Mouse (Mus musculus) left cerebral cortex, adult 6 months (tissue): ENCODE measurements around the gene Atxn7l2. TPM values are rescaled to one million over a fixed set of nuclear protein-coding genes. Genes with fewer than 3 reads are reported as not detected.

Source experiments
- long read RNA-seq, 2 experiments: library from polyadenylated mRNA; unstranded; transcript quantifications; one replicate each; pipeline ENCODE4 v2.0.0; 2019 to 2020
- polyA plus RNA-seq: library from polyadenylated mRNA; unstranded; fragments of <200 nt; fragmentation: Nextera tagmentation; gene quantifications from 2 replicates; pipeline ENCODE4 v1.2.3, GENCODE M21; 2021

Atxn7l2 gene
- polyA plus RNA-seq = 4.3 and 6.9 TPM in 2 replicates
- long read RNA-seq, experiment 1, transcript Atxn7l2-203 (11 exons, 2,387 nt) = major isoform, 30 of 45 reads
- long read RNA-seq, experiment 1, partial matches to known transcripts = 3 of 45 reads
- long read RNA-seq, experiment 1, other reads (novel, unspliced or antisense) = 9 of 45 reads
- long read RNA-seq, experiment 2, partial matches to known transcripts = 2 of 4 reads
- long read RNA-seq, experiment 2, other reads (novel, unspliced or antisense) = 1 of 4 reads

GRCm38 (mm10) chr3:108210771-108211139 lies at the start of gene Atxn7l2:
Atxn7l2 (minus strand) TSS chr3:108210934.

GRCm38 (mm10) chr3:108256719-108257637 lies 46.2 kb upstream of the Atxn7l2 start, which contains the start of gene Psma5:
Psma5 (plus strand) TSS chr3:108256926.

GRCm38 (mm10) chr3:108226558-108227350 lies 16.0 kb upstream of the Atxn7l2 start, which contains the start of gene Sypl2:
Sypl2 (minus strand) TSS chr3:108226648.

GRCm38 (mm10) chr3:108200329-108201323 lies 10.1 kb downstream of the Atxn7l2 start, which contains the start of gene Cyb561d1:
Cyb561d1 (minus strand) TSS chr3:108201212.

GRCm38 (mm10) chr3:108186098-108187047 lies 24.4 kb downstream of the Atxn7l2 start, which contains the start of gene Amigo1:
Amigo1 (plus strand) TSS chr3:108186335.

GRCm38 (mm10) chr3:108154656-108155055 lies 56.1 kb downstream of the Atxn7l2 start, which contains the start of gene Gpr61:
Gpr61 (minus strand) TSS chr3:108154882.

Other genes starting within 250 kb of the Atxn7l2 start
- not detected in 2 replicates for gene Gstm3, start 241.7 kb downstream of the Atxn7l2 start, polyA plus RNA-seq
- gene Gstm2, start 224.5 kb downstream of the Atxn7l2 start, polyA plus RNA-seq = 4.3 and 5.4 TPM in 2 replicates
- gene Gstm1, start 193.0 kb downstream of the Atxn7l2 start, polyA plus RNA-seq = 444 and 459 TPM in 2 replicates
- gene Gstm4, start 166.0 kb downstream of the Atxn7l2 start, polyA plus RNA-seq = 17.6 and 19.8 TPM in 2 replicates
- gene Ampd2, start 124.3 kb downstream of the Atxn7l2 start, polyA plus RNA-seq = 19.0 and 24.4 TPM in 2 replicates
- 0.16 TPM in 1 of 2 replicates, not detected in the other for gene Gnat2, start 118.1 kb downstream of the Atxn7l2 start, polyA plus RNA-seq
- 15.2 and 20.7 TPM in 2 replicates for gene Gnai3, start 64.8 kb downstream of the Atxn7l2 start, polyA plus RNA-seq
- gene Gpr61, start 56.1 kb downstream of the Atxn7l2 start, polyA plus RNA-seq = 4.2 and 6.9 TPM in 2 replicates
- 7.0 and 28.0 TPM in 2 replicates for gene Amigo1, start 24.6 kb downstream of the Atxn7l2 start, polyA plus RNA-seq
- 5.7 TPM in 2 replicates for gene Cyb561d1, start 9.7 kb downstream of the Atxn7l2 start, polyA plus RNA-seq
- gene Sypl2, start 15.7 kb upstream of the Atxn7l2 start, polyA plus RNA-seq = 0.49 and 2.2 TPM in 2 replicates
- 203 and 256 TPM in 2 replicates for gene Psma5, start 46.0 kb upstream of the Atxn7l2 start, polyA plus RNA-seq
- 27.4 and 83.4 TPM in 2 replicates for gene Sort1, start 73.1 kb upstream of the Atxn7l2 start, polyA plus RNA-seq
- gene Mybphl, start 154.0 kb upstream of the Atxn7l2 start, polyA plus RNA-seq = 0.21 TPM in 1 of 2 replicates, not detected in the other
- gene Psrc1, start 172.9 kb upstream of the Atxn7l2 start, polyA plus RNA-seq = 6.6 and 8.6 TPM in 2 replicates
- 25.5 and 26.9 TPM in 2 replicates for gene Celsr2, start 204.6 kb upstream of the Atxn7l2 start, polyA plus RNA-seq
- gene Sars, start 234.3 kb upstream of the Atxn7l2 start, polyA plus RNA-seq = 171 and 174 TPM in 2 replicates